Mouse (Mus musculus) gastrocnemius, adult 2 months (tissue): ENCODE data around the gene Pmfbp1. TPM values are rescaled to one million over a fixed set of nuclear protein-coding genes. Genes with fewer than 3 reads are reported as not detected.
A peak's percentile ranks its signal among the peaks of the same experiment; 100 is the strongest.

Source experiments
- DNase-seq: peaks from one replicate; pipeline ENCODE4 v3.0.0; 2022
- H3K27ac ChIP-seq: fragments of 200-600 bp; 2 replicates; pipeline ENCODE4 v1.8.1; 2022; ENCODE audit warnings: mild to moderate bottlenecking
- H3K4me3 ChIP-seq: fragments of 200-600 bp; 2 replicates; pipeline ENCODE4 v1.8.1; 2022; ENCODE audit warnings: mild to moderate bottlenecking, moderate library complexity
- CTCF ChIP-seq: fragments of 200-600 bp; IDR thresholded peaks from 2 replicates; pipeline ENCODE4 v1.8.1; 2022; ENCODE audit warnings: antibody characterized with exemption, mild to moderate bottlenecking, moderate library complexity
- intact Hi-C: fragments of 180-260 bp; cut with DNase I; formaldehyde crosslinking; loops from one replicate; pipeline ENCODE4 v1.15.1; 2025
- total RNA-seq, 2 experiments: library from RNA; stranded (reverse); gene quantifications; 2 replicates each; pipeline ENCODE4 v1.2.3; 2021

Gene Pmfbp1
- total RNA-seq, 2 experiments from 2014 or later: not detected

DNA sequence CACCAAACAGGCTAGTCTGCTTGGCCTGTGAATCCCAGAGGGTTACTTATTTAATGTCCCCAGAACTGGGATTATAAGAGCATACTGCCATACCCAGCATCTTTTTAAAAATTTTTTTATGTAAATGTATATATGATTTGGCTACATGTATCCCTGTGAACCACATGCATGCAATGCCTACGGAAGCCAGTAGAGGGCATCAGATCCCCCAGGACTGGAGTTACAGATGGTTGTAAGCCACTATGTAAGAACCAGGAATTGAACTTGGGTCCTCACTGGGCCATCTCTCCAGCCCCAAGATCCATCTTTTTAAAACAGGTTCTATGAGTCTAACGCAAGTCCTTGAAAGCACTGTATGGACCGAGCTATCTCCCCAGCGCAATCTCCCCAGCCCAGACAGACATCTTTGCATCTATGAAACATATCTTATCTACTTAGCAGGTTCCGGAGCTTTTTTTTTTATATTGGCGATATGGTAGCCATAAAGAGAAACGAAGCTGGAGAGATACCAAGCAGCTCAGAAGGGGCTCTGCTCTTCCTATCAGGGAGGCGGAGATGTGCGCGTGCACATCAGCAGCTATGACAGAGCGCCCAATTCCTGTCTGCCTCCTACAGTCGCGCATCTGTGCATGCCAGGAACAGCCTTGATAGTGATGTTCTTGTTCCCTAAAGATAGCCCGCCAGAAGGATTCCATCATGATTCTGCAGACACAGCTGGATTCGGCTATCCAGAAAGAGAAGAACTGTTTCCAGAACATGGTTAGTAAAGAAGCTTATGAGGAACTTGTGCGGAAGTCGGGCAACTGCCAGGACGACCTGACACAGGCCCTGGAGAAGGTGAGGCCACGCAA lies 41.5 kb downstream of the Pmfbp1 start:
- peak; percentile 69 for TF ChIP-seq CTCF
- Histone ChIP-seq H3K4me3 (no peak overlapping the region), H3K27ac (no peak overlapping the region)
- no peak for DNase-seq
- intact Hi-C loops: no loop called here

DNA sequence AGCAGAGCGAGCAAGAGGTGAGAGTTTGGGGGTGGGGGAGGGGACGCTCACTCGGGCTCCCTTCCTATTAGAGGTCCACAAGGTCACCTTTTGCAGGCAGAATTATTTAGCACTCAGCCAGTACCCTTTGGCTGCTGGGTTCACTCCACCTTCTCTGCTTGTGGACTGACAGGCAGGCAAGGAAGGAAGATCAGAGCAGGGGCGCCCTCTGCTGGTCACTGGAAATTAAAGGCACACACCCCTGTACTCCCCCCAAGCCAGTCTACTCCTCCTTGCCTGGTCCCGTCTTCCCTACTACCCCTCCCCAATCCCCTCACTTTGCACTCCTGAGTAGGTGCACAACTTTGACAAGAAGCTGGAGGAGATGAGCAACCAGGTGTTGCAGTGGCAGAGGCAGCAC lies 42.9 kb downstream of the Pmfbp1 start:
- intact Hi-C loops: no loop called here
- Histone ChIP-seq H3K4me3 (no peak overlapping the region), H3K27ac (no peak overlapping the region)
- DNase-seq: peak; percentile 83
- TF ChIP-seq CTCF: peak; percentile 83

- H3K27ac ChIP-seq: no peak overlapping the region
- intact Hi-C loops: no loop called here
- no peak for TF ChIP-seq CTCF
- DNase-seq: no peak
- no peak overlapping the region for H3K4me3 ChIP-seq
Measured at GRCm38 (mm10) chr8:109542165-109542564, 48.3 kb downstream of the Pmfbp1 start.

GRCm38 (mm10) chr8:109542748-109543519 lies 49.1 kb downstream of the Pmfbp1 start:
- no peak overlapping the region for H3K4me3 ChIP-seq
- no peak for TF ChIP-seq CTCF
- intact Hi-C loops: no loop called here
- H3K27ac ChIP-seq: no peak overlapping the region; the same call in 1 of the 2 replicates
- DNase-seq: no peak

- intact Hi-C loops: no loop called here
- TF ChIP-seq CTCF: no peak
- DNase-seq: no peak
Measured at GRCm38 (mm10) chr8:109544049-109544448, 50.2 kb downstream of the Pmfbp1 start.

GRCm38 (mm10) chr8:109551663-109552062 lies 57.8 kb downstream of the Pmfbp1 start:
- Histone ChIP-seq H3K4me3 (no peak overlapping the region), H3K27ac (no peak overlapping the region)
- no peak for DNase-seq
- intact Hi-C loops: no loop called here
- peak; percentile 62 for TF ChIP-seq CTCF

More at GRCm38 (mm10) chr8:109544049-109544448, 50.2 kb downstream of the Pmfbp1 start:
- no peak overlapping the region for H3K4me3 ChIP-seq
- no peak overlapping the region for H3K27ac ChIP-seq

DNA sequence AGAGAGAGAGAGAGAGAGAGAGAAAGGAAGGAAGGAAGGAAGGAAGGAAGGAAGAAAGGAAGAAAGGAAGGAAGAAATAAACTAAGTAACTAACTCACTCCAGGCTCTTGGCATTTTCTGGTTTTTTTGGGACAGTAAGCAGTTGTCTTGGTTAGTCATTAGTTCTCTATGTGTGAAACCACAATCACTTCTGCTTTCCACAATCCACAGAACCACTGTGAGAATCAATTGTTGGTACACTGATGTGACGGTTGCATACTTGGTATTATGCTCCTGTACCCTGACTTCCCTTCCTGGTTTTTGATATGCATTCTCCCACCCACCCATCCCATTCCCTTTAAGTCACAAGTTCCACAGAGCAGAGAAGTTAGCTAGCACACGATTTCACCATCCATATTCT lies 70.1 kb downstream of the Pmfbp1 start:
- DNase-seq: no peak
- TF ChIP-seq CTCF: no peak
- Histone ChIP-seq H3K4me3 (no peak overlapping the region), H3K27ac (no peak overlapping the region)
- intact Hi-C loops: loop anchor here (2.0 kb wide), 1 partner anchor 215 kb away; the partner anchor contains the start of gene Ap1g1

- peak overlapping the region; percentile 80 for H3K4me3 ChIP-seq
- no peak for DNase-seq
- TF ChIP-seq CTCF: no peak
- peak overlapping the region; percentile 94 for H3K27ac ChIP-seq
- intact Hi-C loops: loop anchor here (1.0 to 5.0 kb wide), 3 partner anchors 44 to 1972 kb away; partner anchors contain the start of genes Ap1g1 and Dhodh
Measured at GRCm38 (mm10) chr8:109564766-109565165, 70.9 kb downstream of the Pmfbp1 start.

DNA sequence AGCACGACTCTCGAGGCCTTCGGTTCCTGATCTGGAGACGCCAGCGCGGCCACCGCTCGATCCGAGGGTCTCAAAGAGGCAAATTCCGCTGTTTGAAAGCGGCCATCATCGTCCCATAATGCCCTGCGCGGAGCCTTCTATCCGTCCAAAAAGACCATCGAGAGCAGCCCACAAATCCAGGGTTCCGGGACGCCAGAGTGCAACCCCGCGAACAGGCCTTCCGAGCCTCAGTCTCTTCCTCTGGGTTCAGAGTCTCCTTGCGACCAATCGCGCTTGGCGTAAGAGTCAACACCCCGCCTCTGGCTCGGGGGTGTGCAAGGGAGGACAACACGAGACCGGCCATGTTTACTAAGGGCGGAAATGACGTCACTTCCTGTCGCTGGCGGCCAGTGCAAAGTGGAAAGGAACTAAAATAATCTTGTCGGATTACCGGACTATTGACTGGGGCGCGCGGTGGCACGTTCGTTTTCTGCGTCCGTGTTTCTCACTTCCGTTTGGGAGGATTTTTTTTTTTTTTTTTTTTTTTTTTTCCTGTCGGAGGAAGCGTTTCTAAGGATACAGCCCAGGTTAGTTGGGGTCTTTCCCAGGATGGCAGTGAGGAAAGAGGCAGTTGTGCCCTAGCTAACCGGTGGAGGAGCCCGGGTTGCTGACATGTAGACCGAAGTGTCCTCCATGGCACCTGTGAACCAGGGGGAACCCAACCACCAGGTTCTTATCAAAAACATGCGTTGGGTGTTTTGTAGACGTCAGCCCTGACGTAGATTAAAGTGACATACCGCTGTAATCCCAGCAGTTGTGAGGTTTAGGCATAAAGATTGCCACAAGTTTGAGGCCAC lies 71.9 kb downstream of the Pmfbp1 start, which contains the start of the genes Dhx38 and Txnl4b:
Gene Dhx38 (minus strand): TSS at position 364 of the 836 bp plus-strand sequence.
Gene Txnl4b (plus strand): TSS at position 395 of the 836 bp plus-strand sequence.
- intact Hi-C loops: loop anchor here (1.0 to 5.0 kb wide), 3 partner anchors 43 to 1973 kb away; partner anchors contain the start of genes Ap1g1 and Dhodh
- DNase-seq: peak; percentile 99
- peak within 1 kb of the TSS; percentile 94 for H3K27ac ChIP-seq
- no peak for TF ChIP-seq CTCF
- peak within 1 kb of the TSS; percentile 80 for H3K4me3 ChIP-seq

GRCm38 (mm10) chr8:109571139-109571538 lies 77.3 kb downstream of the Pmfbp1 start:
- no peak for TF ChIP-seq CTCF
- Histone ChIP-seq H3K4me3 (no peak overlapping the region), H3K27ac (no peak overlapping the region)
- no peak for DNase-seq
- intact Hi-C loops: no loop called here

- no peak for TF ChIP-seq CTCF
- intact Hi-C loops: no loop called here
- Histone ChIP-seq H3K4me3 (no peak overlapping the region), H3K27ac (no peak overlapping the region)
- DNase-seq: no peak
Measured at GRCm38 (mm10) chr8:109576311-109576710, 82.5 kb downstream of the Pmfbp1 start.

DNA sequence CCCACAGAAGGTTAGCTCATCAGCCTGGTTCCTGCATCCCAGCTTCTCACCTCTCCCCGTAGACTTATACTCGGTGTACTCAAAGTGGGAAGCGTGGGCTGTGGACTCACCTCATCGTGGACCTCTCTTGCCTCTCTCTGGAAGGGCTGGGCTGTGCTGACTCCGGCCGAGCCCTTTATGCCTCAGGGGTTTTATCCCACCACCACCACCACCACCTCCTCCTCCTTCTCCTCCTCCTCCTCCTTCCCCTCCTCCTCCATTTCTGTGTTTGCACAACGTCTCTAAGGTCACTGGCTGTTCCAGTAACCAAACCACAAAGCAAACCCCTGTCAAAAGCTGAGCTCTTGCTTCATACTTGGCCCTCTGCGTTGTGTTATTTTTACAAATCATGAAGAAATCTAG lies 85.1 kb downstream of the Pmfbp1 start, which contains the start of gene Hp:
Gene Hp (minus strand): TSS at position 273 of the 402 bp plus-strand sequence.
- Histone ChIP-seq H3K27ac (no peak within 1 kb of the TSS), H3K4me3 (no peak within 1 kb of the TSS)
- DNase-seq: no peak
- intact Hi-C loops: no loop called here
- no peak for TF ChIP-seq CTCF
